Mouse (Mus musculus) forebrain, embryonic 14.5 days (tissue): ENCODE results near the gene H2-DMb1. TPM values are rescaled to one million over a fixed set of nuclear protein-coding genes. Genes with fewer than 3 reads are reported as not detected.

Experiments
- ATAC-seq: fragments of 200-750 bp; cut with Nextera tagmentation; 2 replicates; pipeline ENCODE4 v1.8.0; 2017; ENCODE audit warnings: mild to moderate bottlenecking, moderate library complexity
- DNase-seq: peaks from one replicate; pipeline ENCODE4 v3.0.0-alpha.2; 2015; ENCODE audit warnings: low spot score
- H3K27ac ChIP-seq: fragments of 300-500 bp; sonication (generic); 2 replicates; pipeline ENCODE4 v1.5.1; 2014; ENCODE audit warnings: low read depth, mild to moderate bottlenecking, control low read depth, low read length, moderate library complexity
- H3K27me3 ChIP-seq: fragments of 300-500 bp; sonication (generic); replicated peaks from 2 replicates; pipeline ENCODE4 v1.6.1; 2014; ENCODE audit warnings: low read length, control low read depth, mixed read lengths; ENCODE audit not compliant: control insufficient read depth, insufficient read depth
- H3K36me3 ChIP-seq: fragments of 300-500 bp; sonication (generic); 2 replicates; pipeline ENCODE4 v1.6.1; 2014; ENCODE audit warnings: low read length, control low read depth; ENCODE audit not compliant: control insufficient read depth, insufficient read depth
- H3K4me1 ChIP-seq: fragments of 300-500 bp; sonication (generic); 2 replicates; pipeline ENCODE4 v1.6.1; 2014; ENCODE audit warnings: antibody characterized with exemption, low read length, control low read depth; ENCODE audit not compliant: control insufficient read depth, insufficient read depth
- H3K4me2 ChIP-seq: fragments of 300-500 bp; sonication (generic); 2 replicates; pipeline ENCODE4 v1.6.1; 2014; ENCODE audit warnings: mild to moderate bottlenecking, control low read depth, low read length
- H3K4me3 ChIP-seq: fragments of 300-500 bp; sonication (generic); 2 replicates; pipeline ENCODE4 v1.5.1; 2014; ENCODE audit warnings: low read depth, low read length, control low read depth
- H3K9ac ChIP-seq: fragments of 300-500 bp; sonication (generic); 2 replicates; pipeline ENCODE4 v1.6.1; 2014; ENCODE audit warnings: mild to moderate bottlenecking, low read length, control low read depth, moderate library complexity
- H3K9me3 ChIP-seq: fragments of 300-500 bp; sonication (generic); replicated peaks from 2 replicates; pipeline ENCODE4 v1.6.1; 2016; ENCODE audit warnings: low read length, control low read depth, mixed read lengths; ENCODE audit not compliant: control insufficient read depth
- WGBS: fragments of 180-500 bp; shearing (Covaris S2); extraction: QIAGEN DNeasy Blood & Tissue Kit; methylation state at CpG from one replicate; pipeline ENCODE4 v1.1.7; 2014; 5-methylcytosine and 5-hydroxymethylcytosine counted together
- polyA plus RNA-seq: library from polyadenylated mRNA; unstranded; fragments of >200 nt; fragmentation: Nextera tagmentation; extraction: Ambion mirVana; gene quantifications from 2 replicates; pipeline ENCODE4 v1.2.1, GENCODE M21; 2014

H2-DMb1 gene
- polyA plus RNA-seq, 1 experiment from 2014 or later, result 1.2 TPM

DNA sequence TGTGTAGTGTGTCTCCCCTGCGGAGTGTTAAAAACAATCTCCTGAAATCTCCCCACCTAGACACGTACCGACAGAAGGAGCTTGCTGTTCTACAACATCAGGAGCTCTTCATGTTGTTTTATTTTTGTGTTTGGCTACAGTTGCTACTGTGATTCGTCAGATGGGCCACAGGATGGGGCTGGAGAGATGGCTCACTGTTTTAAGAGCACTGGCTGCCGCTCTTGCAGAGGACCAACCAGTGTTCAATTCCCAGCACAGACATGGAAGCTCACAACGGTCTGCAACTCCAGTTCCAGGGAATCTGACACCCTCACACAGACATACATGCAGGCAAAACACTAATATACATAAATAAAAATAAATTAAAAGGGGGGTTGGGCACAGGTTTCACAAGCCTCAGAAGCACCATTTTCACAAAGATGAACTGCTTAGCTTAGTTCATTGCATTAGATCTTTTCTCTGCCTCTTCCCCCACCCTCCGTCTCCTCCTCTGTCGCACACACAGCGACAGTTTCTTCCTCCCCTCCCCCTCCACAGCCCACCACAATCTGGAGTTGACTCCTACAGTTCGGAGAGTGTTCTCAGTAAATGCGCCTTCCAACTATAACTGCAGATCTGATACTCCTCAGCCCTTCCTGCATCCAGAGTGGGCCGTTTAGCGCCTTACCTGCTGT, 24.5 kb upstream of the H2-DMb1 start:
- no peaks in the 10 kb centered on the region for H3K36me3 ChIP-seq
- H3K4me3 ChIP-seq, result peak overlapping the region; percentile 3; the same call in 1 of the 2 replicates
- ATAC-seq, result peak; percentile 35; the same call in 1 of the 2 replicates
- no peaks in the 10 kb centered on the region for H3K27me3 ChIP-seq
- H3K4me2 ChIP-seq, result peak overlapping the region; percentile 35
- peak overlapping the region; percentile 29; the same call in 1 of the 2 replicates for H3K9ac ChIP-seq
- peak overlapping the region; percentile 63 for H3K27ac ChIP-seq
- no peaks in the 10 kb centered on the region for H3K9me3 ChIP-seq
- peak; percentile 58 for DNase-seq
- 27% methylated on average over 13 of the region's 13 CpGs for WGBS
- peaks cover 8% of the 10 kb centered on the region for H3K4me1 ChIP-seq

DNA sequence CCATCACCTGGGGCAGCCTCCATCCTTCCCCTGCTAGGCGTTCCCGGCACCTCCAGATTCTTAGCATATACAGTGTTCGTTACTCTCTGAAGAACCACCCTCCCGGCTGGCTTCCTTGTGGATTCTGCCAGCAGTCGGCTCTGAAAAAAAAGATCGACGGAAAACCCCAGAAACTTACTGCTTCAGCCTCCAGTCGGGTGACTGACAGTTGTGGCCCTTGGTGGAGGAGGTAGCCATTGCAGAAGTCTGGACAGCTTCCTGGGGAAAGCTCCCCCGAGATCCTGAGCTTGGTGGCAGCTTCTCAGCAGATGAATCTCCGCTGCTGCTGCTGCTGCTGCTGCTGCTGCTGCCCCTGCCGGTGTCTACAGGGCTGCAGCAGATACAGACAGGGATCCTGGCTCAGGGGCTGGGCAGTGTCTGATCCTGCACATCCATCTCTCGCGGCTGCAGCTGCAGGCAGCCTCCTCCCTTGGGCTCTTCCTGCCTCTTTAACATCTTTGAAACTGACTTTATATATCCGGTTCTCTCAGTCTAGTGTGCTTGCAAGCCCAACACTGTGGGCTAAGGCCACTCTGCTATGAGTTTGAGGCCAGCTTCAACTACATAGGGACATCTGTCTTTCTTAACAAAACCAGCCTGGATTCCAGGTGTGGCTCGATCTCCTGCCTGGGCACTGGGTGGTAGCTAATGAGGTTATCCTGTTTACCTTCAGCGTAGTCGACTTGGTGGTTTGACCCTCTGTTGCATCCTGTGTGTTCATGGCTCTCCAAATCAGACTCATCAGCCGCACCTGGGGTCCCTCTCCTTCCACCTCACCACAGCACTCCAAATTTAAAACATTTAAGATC, 23.7 kb upstream of the H2-DMb1 start:
- Histone ChIP-seq H3K27ac (peak overlapping the region; percentile 63), H3K9me3 (no peaks in the 10 kb centered on the region), H3K36me3 (no peaks in the 10 kb centered on the region), H3K4me3 (peak overlapping the region; percentile 3; the same call in 1 of the 2 replicates), H3K4me2 (peak overlapping the region; percentile 35), H3K9ac (peak overlapping the region; percentile 29; the same call in 1 of the 2 replicates), H3K27me3 (no peaks in the 10 kb centered on the region), H3K4me1 (0 out of 2 replicates have a peak, but pooled peaks cover 2% of the 10 kb centered on the region)
- WGBS, result 23% methylated on average over 18 of the region's 18 CpGs
- DNase-seq (no peak), ATAC-seq (peak; percentile 27; the same call in 1 of the 2 replicates)

DNA sequence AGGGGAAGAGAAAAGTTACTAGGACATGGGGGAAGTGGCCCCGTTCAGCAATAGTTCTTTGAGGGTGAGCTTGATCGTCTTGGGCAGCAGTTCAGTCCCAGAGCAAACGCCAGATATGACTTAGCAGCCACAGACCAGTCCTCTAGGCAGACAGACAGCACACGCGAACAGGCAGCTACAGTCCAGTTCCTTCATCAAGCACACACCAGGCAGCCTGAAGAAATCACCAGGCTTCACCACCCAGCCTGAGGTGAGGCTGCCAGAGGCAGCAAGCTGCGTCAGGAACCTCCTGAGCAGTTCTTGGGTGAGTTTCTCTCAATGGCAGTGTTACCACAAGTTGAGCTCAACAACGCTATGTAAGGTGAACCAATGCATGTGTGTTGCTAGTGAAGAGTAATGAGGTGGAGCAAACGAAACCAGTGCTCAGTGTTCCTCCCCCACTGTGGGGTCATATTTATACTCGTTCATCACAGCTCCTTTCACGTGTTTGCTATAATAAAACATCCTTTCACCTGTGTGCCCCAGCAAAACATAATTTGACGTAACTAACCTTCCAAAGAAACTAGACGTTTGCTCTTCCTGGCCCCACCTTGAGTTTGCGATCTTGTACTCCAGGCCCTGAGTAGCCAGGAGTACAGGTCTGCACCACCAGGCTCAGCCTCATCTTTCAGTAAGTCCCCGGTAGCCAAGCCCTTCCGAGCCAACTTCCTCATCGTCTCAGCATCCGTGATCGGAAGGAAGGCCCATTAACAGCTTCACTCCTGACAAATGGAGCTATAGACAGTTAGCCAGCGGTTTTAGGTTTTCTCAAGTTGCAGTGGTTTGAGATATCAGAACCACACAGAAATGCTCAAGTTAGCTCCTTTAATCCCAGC, 22.6 kb upstream of the H2-DMb1 start:
- Histone ChIP-seq H3K4me3 (no peak overlapping the region), H3K36me3 (no peaks in the 10 kb centered on the region), H3K9ac (no peak overlapping the region), H3K4me1 (no peaks in the 10 kb centered on the region), H3K4me2 (no peak overlapping the region), H3K27ac (no peak overlapping the region), H3K9me3 (no peaks in the 10 kb centered on the region), H3K27me3 (no peaks in the 10 kb centered on the region)
- ATAC-seq (no peak), DNase-seq (no peak)
- 85% methylated on average over 19 of the region's 19 CpGs for WGBS

DNA sequence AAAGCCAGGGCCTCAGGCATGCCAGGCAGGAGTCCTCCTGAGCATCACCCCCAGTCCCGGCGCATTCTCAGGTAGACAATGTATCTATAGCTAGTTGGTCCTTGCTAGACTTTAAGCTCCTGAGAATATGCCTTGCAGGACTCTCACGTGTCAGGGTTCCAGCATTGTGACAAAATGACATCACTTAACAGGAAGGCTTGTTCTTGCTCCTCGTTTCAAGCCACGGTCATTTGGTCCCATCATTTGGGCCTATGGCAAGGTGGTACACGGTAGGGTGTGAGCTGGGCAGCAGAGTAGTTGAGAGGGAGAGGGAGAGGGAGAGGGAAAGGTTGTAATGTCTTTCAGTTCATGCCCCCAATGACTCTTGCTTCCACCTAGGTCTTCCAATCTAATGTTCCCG, 21.0 kb upstream of the H2-DMb1 start:
- Histone ChIP-seq H3K27ac (no peak overlapping the region), H3K4me2 (no peak overlapping the region), H3K9me3 (no peaks in the 10 kb centered on the region), H3K4me3 (no peak overlapping the region), H3K27me3 (no peaks in the 10 kb centered on the region; the same call in 1 of the 2 replicates), H3K36me3 (no peaks in the 10 kb centered on the region), H3K4me1 (no peaks in the 10 kb centered on the region), H3K9ac (no peak overlapping the region)
- 74% methylated on average over 7 of the region's 7 CpGs for WGBS
- ATAC-seq, result no peak
- DNase-seq, result no peak

DNA sequence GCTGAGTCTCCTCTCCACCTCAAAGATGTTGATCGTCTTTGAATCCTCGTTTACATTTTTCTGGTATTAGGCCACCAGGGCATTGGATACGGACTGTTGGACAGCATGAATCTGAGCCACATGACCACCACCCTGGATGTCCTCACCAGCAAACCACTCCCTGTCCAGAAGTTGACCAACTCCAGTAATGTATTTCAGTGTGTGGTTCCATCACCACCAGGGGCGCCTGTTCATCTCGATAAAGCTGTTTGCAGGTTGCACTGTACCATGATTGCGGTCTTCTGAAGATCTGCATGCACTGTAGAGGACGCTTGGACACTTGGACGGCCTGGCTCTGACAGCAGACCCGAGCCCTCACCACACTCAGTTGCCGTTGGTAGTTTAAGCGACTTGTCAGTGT, 19.6 kb upstream of the H2-DMb1 start:
- H3K36me3 ChIP-seq, result no peaks in the 10 kb centered on the region
- H3K9me3 ChIP-seq, result no peaks in the 10 kb centered on the region
- 79% methylated on average over 11 of the region's 11 CpGs for WGBS
- no peak overlapping the region for H3K27ac ChIP-seq
- H3K4me1 ChIP-seq, result no peaks in the 10 kb centered on the region
- no peak overlapping the region for H3K4me3 ChIP-seq
- H3K9ac ChIP-seq, result no peak overlapping the region
- ATAC-seq (no peak), DNase-seq (no peak)
- no peak overlapping the region for H3K4me2 ChIP-seq
- H3K27me3 ChIP-seq, result peaks cover 9% of the 10 kb centered on the region

DNA sequence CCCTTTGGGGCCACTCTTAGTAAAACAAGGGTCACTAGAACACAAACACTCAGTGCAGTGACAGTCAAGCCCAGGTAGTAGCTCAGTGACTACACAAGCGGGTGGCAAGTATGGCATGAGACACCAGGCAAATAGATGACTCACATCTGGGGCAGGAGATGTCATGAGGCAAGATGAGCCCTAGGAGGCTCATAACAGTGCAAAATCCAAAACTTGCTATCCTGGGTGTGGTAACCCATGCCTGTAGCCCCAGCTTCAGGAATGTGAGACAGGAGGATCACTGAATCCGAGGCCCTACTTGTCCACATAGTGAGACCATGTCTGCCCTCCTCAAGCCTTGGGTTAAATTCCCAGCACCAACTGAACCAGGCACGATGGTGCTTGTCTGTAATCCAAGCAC, 18.4 kb upstream of the H2-DMb1 start:
- 89% methylated on average over 3 of the region's 3 CpGs for WGBS
- H3K9me3 ChIP-seq, result no peaks in the 10 kb centered on the region
- H3K4me3 ChIP-seq, result no peak overlapping the region
- no peak overlapping the region for H3K4me2 ChIP-seq
- no peak overlapping the region for H3K27ac ChIP-seq
- DNase-seq (no peak), ATAC-seq (no peak)
- no peaks in the 10 kb centered on the region for H3K36me3 ChIP-seq
- H3K9ac ChIP-seq, result no peak overlapping the region
- no peaks in the 10 kb centered on the region for H3K4me1 ChIP-seq
- H3K27me3 ChIP-seq, result peaks cover 21% of the 10 kb centered on the region

DNA sequence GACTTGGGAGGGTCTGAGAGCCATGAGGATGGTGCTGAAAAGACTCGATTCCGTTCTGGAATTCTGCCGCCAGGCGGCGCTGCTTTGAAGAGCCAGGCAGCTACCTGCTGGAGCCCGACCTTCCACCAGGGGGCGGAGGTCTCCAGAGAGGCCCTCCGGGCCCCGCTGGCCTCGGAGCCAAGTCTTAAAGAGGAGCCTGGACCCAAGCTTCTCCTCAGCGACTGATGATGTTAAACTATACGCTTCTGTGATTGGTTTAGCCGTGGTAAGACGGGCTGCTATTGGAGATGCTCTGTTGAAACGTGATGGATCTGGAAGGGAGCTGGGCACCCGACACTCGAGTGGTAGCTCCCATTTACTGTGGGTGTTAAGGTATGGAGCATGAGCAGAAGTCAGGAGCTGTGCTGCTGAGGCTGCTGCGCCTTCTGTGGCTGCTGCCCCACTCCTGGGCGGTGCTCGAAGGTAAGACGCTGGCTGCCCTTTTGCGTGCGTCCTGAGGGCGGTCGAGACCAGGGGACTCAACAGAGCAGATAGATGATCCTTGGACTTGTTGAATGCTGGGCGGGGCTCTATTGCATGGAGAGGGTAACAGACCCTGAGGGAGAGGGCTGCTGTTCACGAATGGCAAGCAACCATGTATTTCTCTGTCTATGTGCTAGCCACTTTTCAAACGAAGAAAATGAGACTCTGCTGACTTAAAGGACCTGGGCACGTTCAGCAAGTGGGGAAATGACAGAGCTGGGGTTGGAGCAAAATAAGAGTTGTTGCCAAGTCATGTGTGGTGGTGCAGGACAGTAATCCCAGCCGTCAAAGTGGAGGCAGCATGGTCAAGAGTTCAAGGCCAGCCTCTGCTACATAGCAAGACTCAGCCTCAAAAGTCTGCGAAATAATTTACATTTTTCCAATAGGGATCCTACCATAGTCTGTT, 17.3 kb upstream of the H2-DMb1 start:
- Histone ChIP-seq H3K9ac (no peak overlapping the region), H3K4me3 (peak overlapping the region; percentile 24), H3K36me3 (no peaks in the 10 kb centered on the region), H3K4me1 (no peaks in the 10 kb centered on the region), H3K9me3 (no peaks in the 10 kb centered on the region), H3K4me2 (peak overlapping the region; percentile 63), H3K27ac (no peak overlapping the region), H3K27me3 (peaks cover 32% of the 10 kb centered on the region)
- peak; percentile 99 for DNase-seq
- WGBS, result 6% methylated on average over 31 of the region's 31 CpGs
- ATAC-seq, result peak; percentile 98

DNA sequence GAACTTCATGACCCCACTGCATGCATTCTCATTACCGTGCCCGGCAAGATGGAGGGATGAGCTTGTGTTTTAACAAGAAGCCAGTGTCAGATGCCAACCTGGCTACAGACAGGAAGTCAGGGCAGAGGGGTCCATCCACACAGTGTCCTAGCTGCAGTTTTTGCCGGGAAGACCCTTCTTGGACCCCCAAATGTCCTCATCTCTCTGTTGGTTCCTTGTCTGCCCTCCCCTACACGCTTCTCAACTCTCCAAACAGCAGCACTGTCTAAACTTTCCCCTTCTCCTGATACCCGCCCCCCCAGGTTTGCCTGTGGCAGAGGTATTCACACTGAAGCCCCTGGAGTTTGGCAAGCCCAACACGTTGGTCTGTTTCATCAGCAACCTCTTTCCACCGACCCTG, 15.3 kb upstream of the H2-DMb1 start:
- Histone ChIP-seq H3K27ac (no peak overlapping the region), H3K9me3 (no peaks in the 10 kb centered on the region), H3K4me1 (no peaks in the 10 kb centered on the region), H3K4me2 (no peak overlapping the region), H3K4me3 (no peak overlapping the region), H3K36me3 (no peaks in the 10 kb centered on the region), H3K27me3 (peaks cover 41% of the 10 kb centered on the region), H3K9ac (no peak overlapping the region)
- no peak for DNase-seq
- no peak for ATAC-seq
- WGBS, result 75% methylated on average over 7 of the region's 7 CpGs
